Mouse (Mus musculus) heart, embryonic 16.5 days (tissue): Measurements from ENCODE around the gene Lamtor2. TPM values are rescaled to one million over a fixed set of nuclear protein-coding genes. Genes with fewer than 3 reads are reported as not detected.

Experiments
- ATAC-seq: fragments of 200-750 bp; cut with Nextera tagmentation; replicated peaks from 2 replicates; pipeline ENCODE4 v1.8.0; 2017; ENCODE audit warnings: moderate number of reproducible peaks; ENCODE audit not compliant: insufficient read depth, low FRiP score; ENCODE audit errors: extremely low read depth
- H3K27ac ChIP-seq: fragments of 300-500 bp; sonication (generic); 2 replicates; pipeline ENCODE4 v1.5.1; 2014; ENCODE audit warnings: mild to moderate bottlenecking, low read length, control low read depth, moderate library complexity
- H3K27me3 ChIP-seq: fragments of 300-500 bp; sonication (generic); 2 replicates; pipeline ENCODE4 v1.6.1; 2014; ENCODE audit warnings: low read length, mixed read lengths; ENCODE audit not compliant: control insufficient read depth, insufficient read depth
- H3K36me3 ChIP-seq: fragments of 300-500 bp; sonication (generic); 2 replicates; pipeline ENCODE4 v1.6.1; 2014; ENCODE audit not compliant: control insufficient read depth, insufficient read depth
- H3K4me1 ChIP-seq: fragments of 300-500 bp; sonication (generic); 2 replicates; pipeline ENCODE4 v1.6.1; 2014; ENCODE audit warnings: low read length, mixed read lengths; ENCODE audit not compliant: control insufficient read depth, insufficient read depth
- H3K4me2 ChIP-seq: fragments of 300-500 bp; sonication (generic); 2 replicates; pipeline ENCODE4 v1.6.1; 2014; ENCODE audit warnings: low read depth, mild to moderate bottlenecking, control low read depth, low read length
- H3K4me3 ChIP-seq: fragments of 300-500 bp; sonication (generic); 2 replicates; pipeline ENCODE4 v1.5.1; 2014; ENCODE audit warnings: mild to moderate bottlenecking, control low read depth, low read length
- H3K9ac ChIP-seq: fragments of 300-500 bp; sonication (generic); 2 replicates; pipeline ENCODE4 v1.6.1; 2014; ENCODE audit warnings: low read length, control low read depth
- H3K9me3 ChIP-seq: fragments of 300-500 bp; sonication (generic); replicated peaks from 2 replicates; pipeline ENCODE4 v1.6.1; 2016; ENCODE audit warnings: low read length; ENCODE audit not compliant: control insufficient read depth
- WGBS: fragments of 180-500 bp; shearing (Covaris S2); extraction: QIAGEN DNeasy Blood & Tissue Kit; methylation state at CpG from one replicate; pipeline ENCODE4 v1.1.7; 2014; 5-methylcytosine and 5-hydroxymethylcytosine counted together
- polyA plus RNA-seq: library from polyadenylated mRNA; unstranded; fragments of >200 nt; fragmentation: Nextera tagmentation; extraction: Ambion mirVana; gene quantifications from 2 replicates; pipeline ENCODE4 v1.2.1, GENCODE M21; 2015

Gene Lamtor2
- polyA plus RNA-seq, 1 experiment from 2014 or later = 139 TPM

DNA sequence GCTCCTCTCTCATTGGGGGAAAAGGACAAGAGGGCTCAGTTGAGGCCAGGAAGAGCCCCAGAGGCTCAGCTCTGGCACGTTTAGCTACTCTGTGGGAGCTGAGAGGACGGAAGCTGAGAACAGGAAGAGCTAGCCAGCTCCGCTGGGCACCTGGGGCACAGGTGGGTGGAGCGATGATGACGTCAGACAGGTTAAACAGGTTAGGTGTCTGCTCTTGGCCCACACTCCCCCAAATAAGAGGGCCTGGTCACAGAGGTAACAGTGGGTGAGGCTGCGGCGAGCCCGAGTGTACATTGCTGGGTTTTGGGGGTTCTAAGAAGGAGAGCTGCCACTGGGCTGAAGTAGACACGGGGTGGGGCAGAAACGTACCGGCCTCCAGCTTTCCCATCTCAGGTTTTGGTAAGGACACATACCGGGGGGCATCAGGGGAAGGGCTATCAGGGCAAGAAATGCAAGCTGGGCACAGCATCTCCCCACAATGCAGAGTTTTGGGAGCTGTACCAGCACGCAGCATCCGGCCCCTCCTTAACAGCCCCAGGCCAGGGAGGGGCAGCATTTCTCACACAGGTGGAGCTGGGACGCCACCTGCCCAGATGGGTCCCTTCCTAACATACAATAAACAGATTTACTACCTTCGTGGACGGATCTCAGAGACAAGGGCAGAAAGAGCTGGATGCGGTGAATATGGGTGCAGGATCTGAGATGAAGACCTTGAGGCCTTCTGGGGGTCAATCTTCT lies 4.5 kb downstream of the Lamtor2 start, which contains the start of gene Rab25:
TSS of gene Rab25 (minus strand) at position 121 of the 738 bp plus-strand sequence.
- Histone ChIP-seq H3K9ac (no peak within 1 kb of the TSS), H3K9me3 (no peaks in the 10 kb centered on the region), H3K4me2 (no peak within 1 kb of the TSS), H3K4me1 (peaks cover 7% of the 10 kb centered on the region), H3K36me3 (no peaks in the 10 kb centered on the region), H3K27me3 (no peaks in the 10 kb centered on the region), H3K27ac (no peak within 1 kb of the TSS), H3K4me3 (no peak within 1 kb of the TSS)
- ATAC-seq = no peak
- WGBS = 54% methylated on average over 18 of the region's 18 CpGs

DNA sequence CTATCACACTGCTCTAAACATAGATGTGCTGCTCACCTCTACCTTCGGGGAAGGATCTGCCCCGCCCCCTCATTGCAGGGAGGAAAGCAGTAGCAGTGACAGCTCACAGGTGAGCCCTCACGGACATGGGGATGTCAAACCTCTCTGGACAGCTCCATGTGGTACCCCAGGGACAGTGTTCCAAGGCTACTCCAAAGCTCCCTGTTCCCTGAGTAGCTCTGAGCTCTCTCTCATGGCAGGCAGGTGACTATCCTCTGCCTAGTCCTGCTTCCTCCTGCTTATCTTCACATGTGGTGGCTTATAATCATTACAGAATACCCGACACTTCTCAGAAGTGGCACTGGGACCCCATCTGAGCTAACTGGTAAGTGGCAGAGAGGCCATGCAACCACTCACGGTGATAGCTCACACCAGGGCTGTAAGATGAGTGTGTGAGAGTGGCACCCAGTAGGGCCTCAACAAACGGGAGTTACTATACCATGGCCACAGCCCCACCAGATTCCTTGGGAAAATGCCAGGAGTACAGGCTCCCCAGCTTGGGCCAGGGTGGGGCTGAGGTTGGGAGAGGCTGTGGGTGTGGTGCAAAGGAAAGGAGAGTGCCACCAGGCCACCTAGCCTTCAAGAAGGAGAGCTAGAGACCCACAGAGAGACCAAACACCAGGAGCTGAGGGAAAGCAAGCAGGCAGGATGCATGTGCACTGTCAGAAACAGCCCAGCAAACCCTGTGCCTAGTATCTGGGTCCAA lies 6.0 kb downstream of the Lamtor2 start:
- Histone ChIP-seq H3K4me3 (no peak overlapping the region), H3K9me3 (no peaks in the 10 kb centered on the region), H3K4me2 (no peak overlapping the region), H3K4me1 (peaks cover 2% of the 10 kb centered on the region), H3K36me3 (no peaks in the 10 kb centered on the region), H3K9ac (no peak overlapping the region), H3K27me3 (no peaks in the 10 kb centered on the region), H3K27ac (no peak overlapping the region)
- ATAC-seq = no peak
- WGBS = 62% methylated on average over 6 of the region's 6 CpGs

DNA sequence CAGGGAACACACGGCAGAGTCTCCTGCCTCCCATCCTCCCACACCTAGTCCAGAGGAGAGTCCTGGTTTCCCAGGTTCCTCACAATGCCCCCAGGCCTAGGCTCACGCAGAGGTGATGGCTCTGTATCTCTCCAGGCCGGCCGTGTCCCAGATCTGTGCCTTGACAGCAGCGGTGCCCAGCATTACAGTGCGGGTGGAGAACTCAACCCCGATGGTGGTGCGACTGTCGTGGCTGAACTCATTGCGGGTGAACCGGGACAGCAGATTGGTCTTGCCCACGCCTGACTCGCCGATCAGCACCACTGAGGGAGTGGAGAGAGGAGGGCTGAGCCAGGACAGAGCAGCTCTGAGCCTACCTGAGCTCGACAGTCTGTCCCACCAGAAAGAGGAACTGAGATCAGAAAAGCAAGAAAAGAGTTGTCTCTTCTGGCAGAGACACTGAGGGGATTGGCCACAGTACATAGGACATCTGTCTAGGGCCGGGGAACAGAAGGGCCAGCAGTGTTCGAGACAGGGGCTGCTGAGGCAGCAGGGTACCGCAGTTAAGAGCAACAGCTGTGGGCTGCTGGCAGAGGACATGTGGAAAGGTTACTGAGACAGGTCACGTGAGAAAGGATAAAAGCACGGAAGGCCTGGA lies 7.8 kb downstream of the Lamtor2 start:
- H3K27me3 ChIP-seq = no peaks in the 10 kb centered on the region
- H3K4me2 ChIP-seq = no peak overlapping the region
- no peak overlapping the region for H3K4me3 ChIP-seq
- 59% methylated on average over 20 of the region's 20 CpGs for WGBS
- no peaks in the 10 kb centered on the region for H3K9me3 ChIP-seq
- no peak overlapping the region for H3K27ac ChIP-seq
- no peak for ATAC-seq
- peaks cover 6% of the 10 kb centered on the region for H3K4me1 ChIP-seq
- no peaks in the 10 kb centered on the region for H3K36me3 ChIP-seq
- H3K9ac ChIP-seq = no peak overlapping the region

GRCm38 (mm10) chr3:88544514-88544913 lies 8.4 kb downstream of the Lamtor2 start:
- Histone ChIP-seq H3K9me3 (no peaks in the 10 kb centered on the region), H3K4me1 (peaks cover 10% of the 10 kb centered on the region), H3K4me3 (no peak overlapping the region), H3K9ac (no peak overlapping the region), H3K27ac (no peak overlapping the region), H3K36me3 (no peaks in the 10 kb centered on the region), H3K27me3 (no peaks in the 10 kb centered on the region), H3K4me2 (no peak overlapping the region)
- no peak for ATAC-seq
- 36% methylated on average over 5 of the region's 5 CpGs for WGBS

GRCm38 (mm10) chr3:88543651-88544410 lies 9.0 kb downstream of the Lamtor2 start:
- 57% methylated on average over 5 of the region's 5 CpGs for WGBS
- Histone ChIP-seq H3K4me2 (no peak overlapping the region), H3K27me3 (no peaks in the 10 kb centered on the region), H3K9ac (no peak overlapping the region), H3K4me3 (no peak overlapping the region), H3K4me1 (peaks cover 13% of the 10 kb centered on the region), H3K36me3 (peaks cover under 1% of the 10 kb centered on the region; the same call in 1 of the 2 replicates), H3K27ac (no peak overlapping the region), H3K9me3 (no peaks in the 10 kb centered on the region)
- ATAC-seq = no peak

DNA sequence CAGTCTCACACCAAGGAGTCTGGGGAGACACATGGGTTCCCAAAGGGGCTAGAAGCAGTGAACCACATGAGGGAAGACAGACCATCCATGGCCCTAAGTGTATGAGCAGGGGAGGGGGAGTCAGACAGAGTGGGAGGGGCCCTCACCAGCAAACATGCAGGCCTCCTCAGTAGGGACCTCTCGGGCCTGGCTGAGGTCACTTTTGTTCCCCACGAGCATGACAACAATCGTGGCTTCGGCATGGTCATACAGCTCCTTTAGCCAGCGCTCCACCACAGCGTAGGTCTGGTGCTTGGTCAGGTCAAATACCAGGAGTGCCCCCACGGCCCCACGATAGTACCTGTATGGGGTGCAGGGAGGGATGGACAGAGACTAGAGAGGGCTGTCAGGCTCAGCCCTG lies 9.7 kb downstream of the Lamtor2 start:
- no peak overlapping the region for H3K4me2 ChIP-seq
- no peak overlapping the region for H3K9ac ChIP-seq
- ATAC-seq = no peak
- no peaks in the 10 kb centered on the region for H3K9me3 ChIP-seq
- 77% methylated on average over 8 of the region's 8 CpGs for WGBS
- H3K4me3 ChIP-seq = no peak overlapping the region
- no peak overlapping the region for H3K27ac ChIP-seq
- H3K27me3 ChIP-seq = no peaks in the 10 kb centered on the region
- peaks cover 7% of the 10 kb centered on the region for H3K36me3 ChIP-seq
- peaks cover 15% of the 10 kb centered on the region for H3K4me1 ChIP-seq

GRCm38 (mm10) chr3:88542486-88542885 lies 10.4 kb downstream of the Lamtor2 start:
- Histone ChIP-seq H3K27me3 (no peaks in the 10 kb centered on the region), H3K4me1 (peaks cover 15% of the 10 kb centered on the region), H3K4me2 (no peak overlapping the region), H3K4me3 (no peak overlapping the region), H3K36me3 (peaks cover 10% of the 10 kb centered on the region), H3K27ac (no peak overlapping the region), H3K9me3 (no peaks in the 10 kb centered on the region), H3K9ac (no peak overlapping the region)
- no peak for ATAC-seq
- 65% methylated on average over 4 of the region's 4 CpGs for WGBS

DNA sequence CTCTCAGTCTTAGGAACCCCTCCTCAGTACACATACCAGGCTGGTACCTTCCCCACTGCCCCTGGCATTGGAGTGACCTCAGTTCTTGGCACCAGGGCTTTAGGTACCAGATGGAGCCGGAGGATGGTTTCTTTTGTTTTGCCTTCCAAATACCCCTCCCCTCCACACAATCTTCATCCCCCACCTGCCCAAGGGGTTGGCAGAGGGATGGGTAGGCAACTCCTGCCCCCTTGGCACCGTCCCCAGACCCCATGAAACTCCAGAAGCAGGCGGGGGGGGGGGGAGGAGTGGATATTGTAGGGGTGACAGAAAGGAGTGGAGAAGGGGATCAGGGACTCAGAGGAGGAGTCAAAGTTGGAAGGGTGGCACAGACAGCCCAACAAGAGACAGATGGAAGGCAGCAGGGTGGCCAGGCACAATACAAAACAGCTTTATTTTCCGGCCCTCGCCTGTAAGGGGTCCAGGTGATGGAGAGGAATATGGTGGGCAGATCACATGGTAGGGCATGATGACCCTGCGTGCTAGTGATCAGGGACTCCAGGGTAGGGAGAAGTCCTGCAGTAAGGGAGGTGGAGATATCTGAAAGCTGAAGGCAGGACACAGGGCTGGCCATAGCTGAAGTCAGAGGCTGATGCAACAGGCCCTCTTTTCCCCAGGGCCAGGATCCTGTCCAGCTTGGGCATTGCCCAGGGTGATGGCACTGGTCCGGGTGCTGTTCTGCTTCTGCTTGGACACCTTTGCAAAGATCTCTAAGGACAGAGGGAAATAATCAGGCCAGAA lies 11.1 kb downstream of the Lamtor2 start:
- Histone ChIP-seq H3K4me3 (no peak overlapping the region), H3K4me2 (no peak overlapping the region), H3K9ac (no peak overlapping the region), H3K36me3 (peaks cover 17% of the 10 kb centered on the region), H3K27me3 (no peaks in the 10 kb centered on the region), H3K27ac (no peak overlapping the region), H3K9me3 (no peaks in the 10 kb centered on the region), H3K4me1 (peaks cover 21% of the 10 kb centered on the region)
- 72% methylated on average over 6 of the region's 7 CpGs for WGBS
- no peak for ATAC-seq
